Mouse (Mus musculus): Measurements from ENCODE around the gene Tomm70a.

Gene Tomm70a

DNA sequence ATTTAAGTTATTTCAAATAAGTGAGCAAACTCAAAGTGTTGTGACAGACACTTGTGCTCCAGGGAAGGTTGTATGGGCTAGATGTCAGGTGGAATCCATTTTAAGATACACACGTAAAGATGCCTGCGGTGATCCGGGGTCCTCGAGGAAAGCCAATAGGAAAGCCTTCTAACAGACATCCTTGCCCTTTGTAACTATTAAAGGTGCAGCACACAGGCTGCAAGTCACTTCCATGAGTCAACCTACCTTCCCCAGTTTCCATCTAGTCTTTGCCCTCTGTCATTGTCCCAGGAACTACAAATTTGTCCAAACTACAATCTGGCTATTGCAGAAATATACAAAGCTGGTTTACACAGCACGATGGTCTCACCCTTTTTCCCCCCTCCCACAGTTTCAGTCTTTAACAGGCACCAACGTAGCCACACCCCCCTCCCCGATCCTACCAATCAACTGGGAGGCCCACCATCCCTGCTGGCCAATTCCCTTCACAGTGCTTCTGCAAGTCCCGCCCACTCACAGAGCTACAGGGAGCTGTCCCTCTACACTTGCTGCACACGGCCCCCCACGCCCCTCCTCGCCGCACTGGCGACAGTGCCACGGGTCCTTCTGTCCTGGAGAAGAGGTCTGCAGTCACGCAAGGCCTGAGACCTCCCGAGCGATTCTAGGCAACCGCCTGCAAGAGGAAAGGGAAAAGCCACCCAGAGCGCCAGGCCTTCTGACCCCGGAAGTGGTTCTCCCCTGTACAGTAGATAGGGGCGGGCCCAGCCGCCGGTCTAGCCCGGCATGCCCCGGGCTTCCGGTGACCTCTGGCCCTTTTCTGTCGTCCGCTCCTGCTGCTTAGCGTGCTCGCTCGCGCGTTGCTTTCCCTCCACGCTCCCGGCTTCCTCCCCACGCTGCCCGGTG, at the start of gene Tomm70a:
TSS of gene Tomm70a (plus strand) at position 791 of the 903 bp plus-strand sequence.
- peak; percentile 90 to 93 for DNase-seq

- no peak for DNase-seq
These were observed 45.5 kb upstream of the Tomm70a start for GRCm38 (mm10) chr16:57075986-57076385.

DNA sequence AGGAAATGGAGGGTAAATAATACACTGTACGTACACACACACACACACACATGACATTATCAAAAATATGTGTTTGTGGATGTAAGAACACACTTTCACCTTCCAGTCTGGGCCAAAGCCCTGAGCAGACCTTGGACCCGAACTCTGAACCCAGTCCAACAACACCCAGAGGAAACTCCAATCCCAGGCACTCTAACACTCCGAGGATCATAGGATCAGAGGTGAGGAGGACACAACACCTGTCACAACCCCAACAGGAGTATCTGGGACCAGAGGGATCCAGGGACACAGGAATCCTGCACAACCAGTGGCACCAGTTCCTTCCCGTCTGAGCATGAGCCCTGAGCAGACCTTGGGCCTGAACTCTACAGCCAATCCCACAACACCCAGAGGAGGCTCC, 41.9 kb upstream of the Tomm70a start:
- DNase-seq, result no peak

DNA sequence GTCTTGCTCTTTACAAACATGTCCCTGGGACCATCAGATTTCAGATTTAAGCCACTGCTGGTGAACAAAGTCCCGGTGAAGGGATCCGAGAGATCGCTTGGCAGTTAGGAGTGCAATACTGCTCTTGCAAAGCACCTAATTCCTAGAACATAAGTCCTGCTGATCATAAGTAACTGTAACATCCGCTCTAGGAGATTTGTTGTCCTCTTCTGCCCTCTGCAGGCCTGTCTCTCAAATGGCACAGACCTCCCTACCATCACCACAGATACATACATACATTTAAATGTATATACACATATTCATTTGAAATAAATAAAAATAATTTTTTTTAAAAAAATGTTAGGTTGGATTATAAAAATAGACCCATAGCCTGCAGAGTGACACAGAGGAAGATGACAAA, 29.0 kb upstream of the Tomm70a start:
- peak; percentile 43 to 46 for DNase-seq

DNA sequence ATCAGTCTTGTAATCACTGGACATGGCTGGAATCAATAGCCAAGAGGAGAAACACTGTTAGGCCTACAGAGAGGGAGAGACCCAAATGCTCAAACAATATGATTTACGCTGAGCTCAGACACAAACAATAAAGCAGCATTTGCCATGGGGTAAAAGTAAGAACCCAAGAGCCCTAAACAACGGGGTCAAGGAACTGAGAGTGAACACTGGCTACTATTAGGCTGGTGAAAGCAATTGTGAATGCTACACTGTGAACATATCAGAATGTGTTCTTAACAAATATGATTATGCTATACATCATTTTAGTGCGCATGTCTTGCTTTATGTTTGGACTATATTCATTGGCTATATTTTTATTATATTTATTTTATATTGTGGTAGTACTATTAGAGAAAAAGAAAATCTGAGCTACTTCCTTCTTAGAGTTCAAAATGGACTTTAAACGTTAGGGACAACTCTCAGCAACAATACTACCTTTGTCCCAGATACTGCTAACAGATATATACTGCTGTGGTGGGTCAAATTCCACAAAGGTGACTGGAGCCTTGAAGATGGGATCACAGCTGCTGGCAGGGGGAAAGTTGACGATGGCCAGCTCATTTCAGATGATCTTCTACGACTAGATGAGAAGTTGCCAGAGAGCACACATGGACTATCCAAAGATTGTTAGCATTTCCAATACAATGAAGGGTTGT, 28.4 kb upstream of the Tomm70a start:
- no peak for DNase-seq

- no peak for DNase-seq
These were observed 22.9 kb upstream of the Tomm70a start for GRCm38 (mm10) chr16:57098468-57099144.

GRCm38 (mm10) chr16:57099572-57100237, 21.8 kb upstream of the Tomm70a start:
- no peak for DNase-seq

DNA sequence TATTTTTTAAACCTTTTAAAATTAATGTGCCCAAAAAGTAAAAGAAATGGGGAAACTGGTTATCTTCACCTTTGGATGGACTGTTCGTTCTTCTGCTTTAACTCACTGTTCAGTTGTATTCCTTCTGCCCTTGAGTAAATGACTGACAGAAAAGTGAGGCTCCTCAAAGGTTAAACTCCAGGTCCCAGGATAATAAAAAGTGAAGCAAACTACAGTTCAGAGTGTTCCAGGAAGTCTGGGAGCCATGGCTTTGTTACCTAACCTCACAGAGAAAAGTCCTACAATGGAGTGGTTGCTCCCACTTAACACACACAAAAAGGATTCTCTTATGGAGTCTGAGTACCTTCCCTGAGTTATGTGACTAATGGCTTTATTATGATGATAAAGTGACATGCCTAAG, 20.3 kb upstream of the Tomm70a start:
- DNase-seq, result no peak

GRCm38 (mm10) chr16:57106185-57106960, 15.1 kb upstream of the Tomm70a start:
- no peak for DNase-seq

GRCm38 (mm10) chr16:57116066-57116465, 5.4 kb upstream of the Tomm70a start:
- no peak for DNase-seq

- DNase-seq, result no peak
These were observed 3.9 kb upstream of the Tomm70a start for GRCm38 (mm10) chr16:57117562-57117961.

DNA sequence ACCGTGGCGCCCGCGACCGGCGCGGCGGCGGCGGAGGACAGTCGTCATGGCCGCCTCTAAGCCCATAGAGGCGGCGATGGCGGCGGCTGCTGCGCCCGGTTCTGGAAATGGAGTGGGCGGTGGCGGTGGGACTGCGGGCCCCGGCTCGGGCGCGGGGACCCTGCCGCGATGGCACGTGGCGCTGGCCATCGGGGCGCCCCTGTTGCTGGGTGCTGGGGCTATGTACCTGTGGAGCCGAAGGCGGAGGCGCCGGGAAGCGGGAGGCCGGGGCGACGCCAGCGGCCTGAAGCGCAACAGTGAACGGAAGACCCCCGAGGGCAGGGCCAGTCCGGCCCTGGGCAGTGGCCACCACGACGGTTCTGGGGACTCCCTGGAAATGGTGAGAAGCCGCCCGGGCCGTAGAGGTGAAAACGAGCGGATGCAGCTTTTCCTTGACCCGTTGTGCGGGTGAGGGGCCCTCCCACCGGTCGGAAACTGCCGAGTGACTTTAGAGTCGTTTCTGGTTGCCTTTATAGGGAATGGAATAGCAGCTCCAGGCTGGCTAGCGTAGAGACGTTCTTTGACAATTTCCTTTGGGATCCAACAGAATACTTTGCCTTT, 413 bp downstream of the Tomm70a start:
- no peak for DNase-seq

DNA sequence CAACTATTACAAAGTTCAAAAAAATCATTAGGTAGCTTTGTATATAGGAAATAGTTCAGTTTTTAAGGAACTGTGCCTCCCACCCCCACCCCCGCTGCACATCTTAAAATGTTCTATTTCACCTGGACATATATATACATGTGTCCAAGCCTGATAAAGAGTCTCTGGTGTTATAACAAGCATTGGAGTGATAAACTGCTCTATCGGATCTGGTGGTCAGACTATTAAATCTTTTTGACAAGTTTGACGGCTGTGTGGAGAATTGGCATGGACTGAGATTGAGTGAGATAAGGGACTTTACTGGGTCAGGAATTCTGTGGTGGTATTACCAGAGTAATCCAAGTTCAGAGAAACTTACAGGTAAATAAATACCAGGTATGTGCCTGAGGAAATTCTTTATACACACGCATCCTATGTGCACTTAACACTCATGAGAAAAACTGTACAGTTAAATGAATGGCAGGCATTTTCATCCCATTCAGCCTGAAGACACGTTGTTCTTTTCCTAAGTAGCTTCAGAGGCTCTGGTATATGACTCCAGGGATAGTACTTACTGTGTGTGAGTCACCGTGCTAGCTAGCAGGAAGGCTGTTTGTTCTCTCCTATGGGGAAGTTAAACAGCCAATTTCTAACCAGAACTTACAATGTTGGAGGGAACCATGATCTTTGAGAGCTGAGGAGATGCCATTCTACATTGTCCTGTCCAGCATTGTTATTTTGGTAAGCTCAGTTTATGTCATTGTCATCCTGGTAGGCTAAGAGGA, 1.4 kb downstream of the Tomm70a start:
- DNase-seq, result no peak

DNA sequence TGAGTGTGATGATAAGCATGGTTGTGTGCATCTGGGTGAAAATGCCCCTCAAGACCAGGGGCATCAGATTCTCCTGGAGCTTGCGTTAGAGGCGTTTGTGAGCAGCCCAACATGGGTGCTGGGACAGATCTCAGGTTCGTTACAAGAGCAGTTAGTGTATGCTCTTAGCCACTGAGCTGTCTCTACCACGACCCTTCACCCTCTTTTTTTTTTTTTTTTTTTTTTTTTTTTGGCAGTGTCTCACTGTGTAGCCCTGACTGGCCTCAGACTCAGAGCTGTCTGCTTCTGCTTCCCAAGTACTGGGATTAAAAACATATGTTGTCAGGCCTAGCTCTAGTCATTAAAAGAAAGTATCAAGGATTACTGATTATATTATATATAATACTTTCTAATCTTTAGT, 4.8 kb downstream of the Tomm70a start:
- DNase-seq, result no peak

DNA sequence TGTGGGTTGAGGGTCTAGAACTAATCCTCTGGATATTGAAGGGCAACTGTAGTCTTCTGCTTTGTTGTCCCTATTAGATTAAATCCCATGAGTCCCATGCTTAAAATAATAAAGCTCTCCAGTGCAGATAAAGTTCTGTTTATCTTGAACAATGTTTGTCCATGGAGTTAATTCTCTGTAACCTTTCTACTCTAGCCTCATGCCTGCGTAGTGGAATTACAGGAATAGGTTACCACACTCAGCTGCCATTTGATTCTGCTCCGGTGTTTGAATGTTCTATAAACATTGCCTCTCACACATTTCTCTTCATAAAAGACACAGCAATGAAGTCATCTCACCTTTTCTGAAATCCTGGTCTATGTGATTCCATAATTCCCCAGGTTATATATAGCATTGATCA, 6.3 kb downstream of the Tomm70a start:
- DNase-seq, result no peak

DNA sequence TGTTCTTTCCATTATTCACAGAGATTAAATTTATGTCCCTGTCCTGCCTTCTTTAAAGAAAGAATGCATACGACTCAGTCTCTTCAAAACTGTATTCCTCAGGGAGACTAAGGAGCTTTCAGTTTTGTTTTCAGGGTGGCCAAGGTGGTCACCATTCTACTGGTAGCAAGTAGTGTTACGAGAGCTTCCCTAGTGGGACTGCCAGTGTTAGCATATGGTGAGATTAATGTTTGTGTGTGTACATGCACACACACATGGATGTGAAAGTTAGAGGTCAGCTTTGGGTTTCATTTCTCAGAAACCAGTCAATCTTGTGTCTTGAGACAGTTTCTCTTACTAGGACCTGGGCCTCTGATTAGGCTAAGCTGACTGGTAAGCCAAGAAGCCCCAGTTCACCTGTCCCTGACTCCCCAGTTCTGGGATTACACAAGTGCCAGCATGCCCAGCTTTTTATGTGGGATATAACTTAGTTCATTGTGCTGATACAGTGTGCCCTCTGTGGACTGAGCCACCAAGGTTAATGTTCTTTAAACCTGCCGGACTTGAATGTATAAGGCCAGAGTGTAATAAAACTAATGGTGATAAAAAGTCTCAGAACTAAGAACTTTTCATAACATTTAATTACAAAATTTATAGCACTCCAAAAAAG, 9.4 kb downstream of the Tomm70a start:
- peak; percentile 16 to 19 for DNase-seq

DNA sequence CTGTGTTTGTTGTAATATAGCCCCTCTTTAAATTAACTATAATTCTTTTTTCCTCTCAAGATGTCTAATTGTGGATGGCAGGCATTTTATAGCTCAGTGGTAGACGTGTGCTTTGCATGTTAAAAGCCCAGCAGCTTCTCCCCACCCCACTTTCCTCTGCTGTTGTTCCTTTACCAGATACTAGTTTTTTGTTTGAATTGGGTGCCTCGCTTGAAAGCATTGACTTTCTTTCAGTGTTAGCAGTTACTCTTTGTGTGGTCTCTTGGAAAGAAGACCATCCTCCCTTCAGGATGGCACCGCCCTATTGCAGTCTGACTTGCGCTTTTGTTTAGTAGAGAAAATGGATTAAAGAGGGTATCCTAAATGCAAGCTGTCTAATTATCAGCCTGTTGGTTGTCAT, 10.0 kb downstream of the Tomm70a start:
- DNase-seq, result no peak

- DNase-seq, result no peak
These were observed 10.8 kb downstream of the Tomm70a start for GRCm38 (mm10) chr16:57132326-57132725.

DNA sequence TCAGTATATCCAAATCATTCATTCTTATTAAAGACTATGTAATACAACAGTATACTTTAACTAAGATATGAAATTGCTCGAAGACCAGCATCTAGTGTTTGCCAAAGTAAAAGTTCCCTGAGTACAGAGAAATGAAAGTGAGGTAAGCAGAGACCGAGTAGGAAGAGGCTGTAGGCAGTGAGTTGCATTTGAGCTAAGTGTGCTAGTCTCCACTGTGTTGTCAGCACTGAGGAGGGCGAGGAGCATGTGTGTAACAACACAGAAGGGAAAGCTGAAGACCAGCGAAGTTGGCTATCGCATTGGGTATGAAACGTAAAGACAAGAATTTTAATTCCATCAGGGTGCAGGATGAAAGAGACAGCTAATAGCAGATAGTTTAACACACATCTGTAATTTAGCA, 12.1 kb downstream of the Tomm70a start:
- no peak for DNase-seq

GRCm38 (mm10) chr16:57144741-57145140, 23.2 kb downstream of the Tomm70a start:
- no peak for DNase-seq

All from B cell, adult 2 months (primary cell).